Mouse (Mus musculus) MEL (cell line): Measurements from ENCODE around the gene Pidd1. TPM values are rescaled to one million over a fixed set of nuclear protein-coding genes. Genes with fewer than 3 reads are reported as not detected.

Experiments used
- DNase-seq: peaks from one replicate; pipeline ENCODE4 v3.0.0; 2011; ENCODE audit warnings: low read depth, low spot score
- H3K27ac ChIP-seq: 2 replicates; pipeline ENCODE4 v1.5.1; 2012; ENCODE audit warnings: low read depth, mild to moderate bottlenecking, control low read depth, low read length, moderate library complexity; ENCODE audit not compliant: control insufficient read depth
- H3K27me3 ChIP-seq, 2 experiments: fragments of 150-350 bp in 1 of 2; sonication (generic) in 1 of 2; 2 replicates each; pipeline ENCODE4 v1.6.1; 2012; ENCODE audit warnings: low read length in 2 of 2, mild to moderate bottlenecking in 2 of 2, improper control_type of control experiment in 1 of 2, moderate library complexity in 1 of 2; ENCODE audit not compliant: insufficient read depth in 2 of 2, control insufficient read depth in 1 of 2
- H3K36me3 ChIP-seq, 2 experiments: 2 replicates each; pipeline ENCODE4 v1.6.1; 2012 to 2014; ENCODE audit warnings: low read length in 2 of 2, improper control_type of control experiment in 1 of 2, inconsistent platforms in 1 of 2, mild to moderate bottlenecking in 1 of 2; ENCODE audit not compliant: insufficient read depth in 2 of 2, control insufficient read depth in 1 of 2
- H3K4me1 ChIP-seq, 2 experiments: fragments of 150-350 bp in 1 of 2; sonication (generic) in 1 of 2; 2 replicates each; pipeline ENCODE4 v1.6.1; 2012; ENCODE audit warnings: low read length in 2 of 2, improper control_type of control experiment in 1 of 2, mild to moderate bottlenecking in 1 of 2; ENCODE audit not compliant: insufficient read depth in 2 of 2, control insufficient read depth in 1 of 2
- H3K4me3 ChIP-seq, 2 experiments: fragments of 150-350 bp in 1 of 2; sonication (generic) in 1 of 2; 2 replicates each; pipeline ENCODE4 v1.5.1; 2012; ENCODE audit warnings: low read depth in 2 of 2, low read length in 2 of 2, mild to moderate bottlenecking in 2 of 2, moderate library complexity in 2 of 2, control low read depth in 1 of 2, improper control_type of control experiment in 1 of 2; ENCODE audit not compliant: control insufficient read depth in 1 of 2, insufficient read depth in 1 of 2
- H3K79me2 ChIP-seq: 2 replicates; pipeline ENCODE4 v1.6.1; 2012; ENCODE audit warnings: mild to moderate bottlenecking, low read length, moderate library complexity; ENCODE audit not compliant: control insufficient read depth, poor library complexity, insufficient read depth
- H3K9ac ChIP-seq: 2 replicates; pipeline ENCODE4 v1.6.1; 2012; ENCODE audit warnings: low read depth, mild to moderate bottlenecking, control low read depth, low read length, moderate library complexity; ENCODE audit not compliant: control insufficient read depth, poor library complexity, severe bottlenecking
- H3K9me3 ChIP-seq: fragments of 150-350 bp; sonication (generic); replicated peaks from 2 replicates; pipeline ENCODE4 v1.6.1; 2012; ENCODE audit warnings: mild to moderate bottlenecking, low read length, improper control_type of control experiment, moderate library complexity; ENCODE audit not compliant: insufficient read depth
- BHLHE40 ChIP-seq: IDR thresholded peaks from 2 replicates; pipeline ENCODE4 v1.6.1; 2012; ENCODE audit warnings: low read depth, mild to moderate bottlenecking, inconsistent platforms, low read length, improper control_type of control experiment, borderline replicate concordance
- CTCF ChIP-seq, 3 experiments: IDR thresholded peaks in 2 of 3; conservative IDR thresholded peaks in 1 of 3; 2 replicates each; pipeline ENCODE4 v1.5.1; 2011 to 2012; ENCODE audit warnings: low read length in 3 of 3, low read depth in 2 of 3, mild to moderate bottlenecking in 2 of 3, improper control_type of control experiment in 1 of 3, inconsistent platforms in 1 of 3, mixed read lengths in 1 of 3, moderate library complexity in 1 of 3; ENCODE audit not compliant: control insufficient read depth in 1 of 3, insufficient read depth in 1 of 3, poor library complexity in 1 of 3, severe bottlenecking in 1 of 3
- E2F4 ChIP-seq: IDR thresholded peaks from 2 replicates; pipeline ENCODE4 v1.6.1; 2011; ENCODE audit warnings: low read depth, low read length, improper control_type of control experiment, borderline replicate concordance
- ELF1 ChIP-seq: IDR thresholded peaks from 2 replicates; pipeline ENCODE4 v1.6.1; 2014; ENCODE audit warnings: low read depth, mild to moderate bottlenecking, inconsistent platforms, low read length, improper control_type of control experiment, moderate library complexity
- EP300 ChIP-seq, 2 experiments: IDR thresholded peaks; 2 replicates each; pipeline ENCODE4 v1.6.1; 2011; ENCODE audit warnings: improper control_type of control experiment in 2 of 2, low read length in 2 of 2, low read depth in 1 of 2, mild to moderate bottlenecking in 1 of 2
- ETS1 ChIP-seq: IDR thresholded peaks from 2 replicates; pipeline ENCODE4 v1.6.1; 2012; ENCODE audit warnings: low read depth, mild to moderate bottlenecking, inconsistent platforms, low read length, improper control_type of control experiment, moderate library complexity
- GABPA ChIP-seq: IDR thresholded peaks from 2 replicates; pipeline ENCODE4 v1.6.1; 2012; ENCODE audit warnings: low read depth, mild to moderate bottlenecking, inconsistent platforms, low read length, improper control_type of control experiment, moderate library complexity
- GATA1 ChIP-seq: IDR thresholded peaks from 2 replicates; pipeline ENCODE4 v1.6.1; 2011; ENCODE audit warnings: low read depth, low read length, improper control_type of control experiment
- HCFC1 ChIP-seq: IDR thresholded peaks from 2 replicates; pipeline ENCODE4 v1.6.1; 2012; ENCODE audit warnings: low read depth, mild to moderate bottlenecking, inconsistent platforms, low read length, improper control_type of control experiment, moderate library complexity
- MAFK ChIP-seq: IDR thresholded peaks from 2 replicates; pipeline ENCODE4 v1.6.1; 2011; ENCODE audit warnings: low read depth, mild to moderate bottlenecking, low read length, improper control_type of control experiment, borderline replicate concordance
- MAX ChIP-seq: IDR thresholded peaks from 2 replicates; pipeline ENCODE4 v1.6.1; 2011; ENCODE audit warnings: low read length, improper control_type of control experiment
- MAZ ChIP-seq: IDR thresholded peaks from 2 replicates; pipeline ENCODE4 v1.6.1; 2012; ENCODE audit warnings: low read depth, mild to moderate bottlenecking, inconsistent platforms, low read length, improper control_type of control experiment
- MEF2A ChIP-seq: IDR thresholded peaks from 2 replicates; pipeline ENCODE4 v1.6.1; 2014; ENCODE audit warnings: low read depth, mild to moderate bottlenecking, inconsistent platforms, low read length, improper control_type of control experiment; ENCODE audit not compliant: poor library complexity, insufficient replicate concordance, severe bottlenecking; ENCODE audit errors: extremely low read depth
- MXI1 ChIP-seq: IDR thresholded peaks from 2 replicates; pipeline ENCODE4 v1.6.1; 2011; ENCODE audit warnings: mild to moderate bottlenecking, low read depth, low read length, improper control_type of control experiment
- MYB ChIP-seq: IDR thresholded peaks from 2 replicates; pipeline ENCODE4 v1.6.1; 2011; ENCODE audit warnings: mild to moderate bottlenecking, low read depth, low read length, improper control_type of control experiment
- MYC ChIP-seq: IDR thresholded peaks from 2 replicates; pipeline ENCODE4 v1.6.1; 2011; ENCODE audit warnings: low read depth, mild to moderate bottlenecking, low read length, improper control_type of control experiment, moderate library complexity
- NELFE ChIP-seq: IDR thresholded peaks from 2 replicates; pipeline ENCODE4 v1.6.1; 2011; ENCODE audit warnings: low read depth, low read length, improper control_type of control experiment
- NRF1 ChIP-seq: IDR thresholded peaks from 2 replicates; pipeline ENCODE4 v1.6.1; 2014; ENCODE audit warnings: low read depth, mild to moderate bottlenecking, inconsistent platforms, low read length, improper control_type of control experiment, moderate library complexity; ENCODE audit not compliant: poor library complexity, insufficient read depth, severe bottlenecking
- POLR2A ChIP-seq, 2 experiments: IDR thresholded peaks; 2 replicates each; pipeline ENCODE4 v1.6.1; 2011 to 2012; ENCODE audit warnings: low read length in 2 of 2, mild to moderate bottlenecking in 2 of 2, control low read depth in 1 of 2, improper control_type of control experiment in 1 of 2, low read depth in 1 of 2, moderate library complexity in 1 of 2; ENCODE audit not compliant: control insufficient read depth in 1 of 2, insufficient read depth in 1 of 2, poor library complexity in 1 of 2
- POLR2AphosphoS2 ChIP-seq: IDR thresholded peaks from 2 replicates; pipeline ENCODE4 v1.6.1; 2011; ENCODE audit warnings: low read length, improper control_type of control experiment
- POLR2AphosphoS5 ChIP-seq: IDR thresholded peaks from 2 replicates; pipeline ENCODE4 v1.6.1; 2012; ENCODE audit warnings: low read depth, borderline replicate concordance, mild to moderate bottlenecking, inconsistent platforms, low read length, moderate library complexity, mixed read lengths
- RAD21 ChIP-seq: IDR thresholded peaks from 2 replicates; pipeline ENCODE4 v1.6.1; 2011; ENCODE audit warnings: mild to moderate bottlenecking, low read depth, low read length, improper control_type of control experiment
- RCOR1 ChIP-seq: IDR thresholded peaks from 2 replicates; pipeline ENCODE4 v1.6.1; 2012; ENCODE audit warnings: low read depth, mild to moderate bottlenecking, inconsistent platforms, low read length, improper control_type of control experiment
- SIN3A ChIP-seq: IDR thresholded peaks from 2 replicates; pipeline ENCODE4 v1.6.1; 2012; ENCODE audit warnings: low read length, improper control_type of control experiment, inconsistent platforms
- TAL1 ChIP-seq: IDR thresholded peaks from 2 replicates; pipeline ENCODE4 v1.6.1; 2012; ENCODE audit warnings: mild to moderate bottlenecking, inconsistent platforms, low read length, moderate library complexity, mixed read lengths
- TBP ChIP-seq: IDR thresholded peaks from 2 replicates; pipeline ENCODE4 v1.8.0; 2011; ENCODE audit warnings: low read depth, low read length, improper control_type of control experiment
- TCF12 ChIP-seq: IDR thresholded peaks from 2 replicates; pipeline ENCODE4 v1.6.1; 2014; ENCODE audit warnings: low read depth, mild to moderate bottlenecking, inconsistent platforms, low read length, improper control_type of control experiment, moderate library complexity
- UBTF ChIP-seq: IDR thresholded peaks from 2 replicates; pipeline ENCODE4 v1.6.1; 2012; ENCODE audit warnings: low read depth, mild to moderate bottlenecking, inconsistent platforms, low read length, improper control_type of control experiment, moderate library complexity, borderline replicate concordance; ENCODE audit not compliant: insufficient read depth
- USF2 ChIP-seq, 2 experiments: IDR thresholded peaks; 2 replicates each; pipeline ENCODE4 v1.6.1; 2011 to 2012; ENCODE audit warnings: improper control_type of control experiment in 2 of 2, low read length in 2 of 2, borderline replicate concordance in 1 of 2, inconsistent platforms in 1 of 2, low read depth in 1 of 2, mild to moderate bottlenecking in 1 of 2; ENCODE audit not compliant: insufficient read depth in 1 of 2
- ZMIZ1 ChIP-seq: IDR thresholded peaks from 2 replicates; pipeline ENCODE4 v1.6.1; 2012; ENCODE audit warnings: low read depth, mild to moderate bottlenecking, inconsistent platforms, low read length, improper control_type of control experiment, moderate library complexity
- polyA plus RNA-seq, 2 experiments: library from polyadenylated mRNA; stranded (reverse) in 1 of 2; unstranded in 1 of 2; fragments of >175 nt in 1 of 2; fragments of >200 nt in 1 of 2; gene quantifications; 2 replicates each; pipeline versions ENCODE4 v1.2.1 to v1.2.4; 2012; ENCODE audit warnings: low replicate concordance in 2 of 2, low read depth in 1 of 2; ENCODE audit not compliant: insufficient read length in 2 of 2, insufficient read depth in 1 of 2, missing spikeins in 1 of 2
- total RNA-seq: library from RNA; depleted of rRNA; stranded (reverse); fragments of 300-350 nt; gene quantifications from 2 replicates; pipeline ENCODE4 v1.2.3, GENCODE M21; 2012

The Pidd1 gene
- total and polyA plus RNA-seq, 3 experiments: 6.4 to 27.2 TPM; not detected in 1

- Histone ChIP-seq H3K36me3 (peaks cover 10 to 49% of the 10 kb centered on the region in 2 experiments), H3K79me2 (peaks cover 25% of the 10 kb centered on the region), H3K9me3 (no peaks in the 10 kb centered on the region), H3K4me1 (peaks cover 15 to 37% of the 10 kb centered on the region in 2 experiments), H3K9ac (peak within 1 kb of the TSS; percentile 74), H3K4me3 (peak within 1 kb of the TSS; percentile 77 to 78), H3K27ac (peak within 1 kb of the TSS; percentile 97), H3K27me3 (no peaks in the 10 kb centered on the region)
- peak; percentile 25; the same call in 1 of the 2 replicates for TF ChIP-seq TCF12
- TF ChIP-seq CTCF (IDR thresholded peaks at IDR 0.05 in 2 of 3, conservative IDR thresholded peaks at IDR 0.05 in 1 of 3; ENCODE audit: control insufficient read depth in 1 of 3, insufficient read depth in 1 of 3, low read depth in 2 of 3, low read length in 3 of 3, poor library complexity in 1 of 3, severe bottlenecking in 1 of 3): no peak
- peak; percentile 74 for TF ChIP-seq HCFC1
- peak; percentile 10; the same call in 1 of the 2 replicates for TF ChIP-seq RCOR1
- no peak for TF ChIP-seq MYC
- TF ChIP-seq BHLHE40: no peak; the same call in 1 of the 2 replicates
- peak; percentile 64 for TF ChIP-seq TBP
- no peak for TF ChIP-seq ELF1
- no peak for TF ChIP-seq NRF1
- TF ChIP-seq UBTF: no peak
- TF ChIP-seq ETS1: peak; percentile 60; the same call in 1 of the 2 replicates
- peak; percentile 79 for TF ChIP-seq NELFE
- TF ChIP-seq MXI1: peak; percentile 68
- peak; percentile 80 for TF ChIP-seq POLR2AphosphoS2
- TF ChIP-seq USF2 (IDR thresholded peaks at IDR 0.05; ENCODE audit: borderline replicate concordance in 1 of 2, insufficient read depth in 1 of 2, low read depth in 1 of 2, low read length in 2 of 2): no peak
- TF ChIP-seq RAD21: no peak
- no peak for TF ChIP-seq EP300 (IDR thresholded peaks at IDR 0.05; ENCODE audit: low read depth in 1 of 2, low read length in 2 of 2)
- TF ChIP-seq GABPA: no peak
- no peak for TF ChIP-seq MAZ
- peak; percentile 3; the same call in 1 of the 2 replicates for TF ChIP-seq GATA1
- peak; percentile 59 to 87; a peak in 3 of 4 replicates for TF ChIP-seq POLR2A (IDR thresholded peaks at IDR 0.05; ENCODE audit: control insufficient read depth in 1 of 2, insufficient read depth in 1 of 2, low read depth in 1 of 2, low read length in 2 of 2, poor library complexity in 1 of 2)
- TF ChIP-seq MYB: no peak
- no peak for TF ChIP-seq MAX
- peak; percentile 10; the same call in 1 of the 2 replicates for TF ChIP-seq MEF2A
- TF ChIP-seq SIN3A: peak; percentile 89
- no peak for TF ChIP-seq TAL1
- TF ChIP-seq ZMIZ1: peak; percentile 85
- no peak for TF ChIP-seq POLR2AphosphoS5
- TF ChIP-seq MAFK: no peak
- TF ChIP-seq E2F4: no peak
- peak; percentile 99 for DNase-seq
Measured at GRCm38 (mm10) chr7:141391625-141392551, 51.9 kb downstream of the Pidd1 start, which contains the start of gene Taldo1. TSS of gene Taldo1 (plus strand) at chr7:141392199.
